Mouse (Mus musculus): ENCODE results near the gene Ctsl.
A peak's percentile ranks its signal among the peaks of the same experiment; 100 is the strongest.

Gene Ctsl

GRCm38 (mm10) chr13:64373695-64374094, 3.0 kb upstream of the Ctsl start:
- DNase-seq (ENCODE audit: low spot score): no peak

GRCm38 (mm10) chr13:64369805-64370172, 901 bp downstream of the Ctsl start:
- no peak for DNase-seq (ENCODE audit: low spot score)

GRCm38 (mm10) chr13:64368596-64368995, 2.1 kb downstream of the Ctsl start:
- DNase-seq (ENCODE audit: low spot score): no peak

GRCm38 (mm10) chr13:64367615-64368014, 3.1 kb downstream of the Ctsl start:
- no peak for DNase-seq (ENCODE audit: low spot score)

GRCm38 (mm10) chr13:64365326-64365725, 5.4 kb downstream of the Ctsl start:
- no peak for DNase-seq (ENCODE audit: low spot score)

GRCm38 (mm10) chr13:64364258-64364657, 6.4 kb downstream of the Ctsl start:
- no peak for DNase-seq (ENCODE audit: low spot score)

GRCm38 (mm10) chr13:64362139-64362538, 8.6 kb downstream of the Ctsl start:
- DNase-seq (ENCODE audit: low spot score): no peak

- no peak for DNase-seq (ENCODE audit: low spot score)
Measured at GRCm38 (mm10) chr13:64361020-64361419, 9.7 kb downstream of the Ctsl start.

GRCm38 (mm10) chr13:64359702-64360101, 11.0 kb downstream of the Ctsl start:
- no peak for DNase-seq (ENCODE audit: low spot score)

GRCm38 (mm10) chr13:64358476-64358875, 12.2 kb downstream of the Ctsl start:
- no peak for DNase-seq (ENCODE audit: low spot score)

GRCm38 (mm10) chr13:64357389-64357788, 13.3 kb downstream of the Ctsl start:
- no peak for DNase-seq (ENCODE audit: low spot score)

- no peak for DNase-seq (ENCODE audit: low spot score)
Measured at GRCm38 (mm10) chr13:64349474-64349873, 21.2 kb downstream of the Ctsl start.

GRCm38 (mm10) chr13:64344082-64344501, 26.6 kb downstream of the Ctsl start:
- no peak for DNase-seq (ENCODE audit: low spot score)

GRCm38 (mm10) chr13:64343598-64343997, 27.1 kb downstream of the Ctsl start:
- DNase-seq (ENCODE audit: low spot score): no peak

- peak; percentile 32 for DNase-seq (ENCODE audit: low spot score)
Measured at GRCm38 (mm10) chr13:64335546-64336132, 35.1 kb downstream of the Ctsl start.

- DNase-seq (ENCODE audit: low spot score): no peak
Measured at GRCm38 (mm10) chr13:64333102-64333501, 37.6 kb downstream of the Ctsl start.

GRCm38 (mm10) chr13:64332321-64332720, 38.4 kb downstream of the Ctsl start:
- DNase-seq (ENCODE audit: low spot score): no peak

- no peak for DNase-seq (ENCODE audit: low spot score)
Measured at GRCm38 (mm10) chr13:64322561-64323281, 48.0 kb downstream of the Ctsl start.

GRCm38 (mm10) chr13:64320334-64320733, 50.4 kb downstream of the Ctsl start:
- DNase-seq (ENCODE audit: low spot score): no peak

- DNase-seq (ENCODE audit: low spot score): no peak
Measured at GRCm38 (mm10) chr13:64319782-64320181, 50.9 kb downstream of the Ctsl start.

GRCm38 (mm10) chr13:64318355-64318754, 52.3 kb downstream of the Ctsl start:
- peak; percentile 47 for DNase-seq (ENCODE audit: low spot score)

GRCm38 (mm10) chr13:64315483-64316050, 55.1 kb downstream of the Ctsl start:
- no peak for DNase-seq (ENCODE audit: low spot score)

GRCm38 (mm10) chr13:64314041-64314440, 56.6 kb downstream of the Ctsl start:
- DNase-seq (ENCODE audit: low spot score): no peak

- DNase-seq (ENCODE audit: low spot score): no peak
Measured at GRCm38 (mm10) chr13:64312916-64313289, 57.8 kb downstream of the Ctsl start.

All from ovary, adult 18-20 months (tissue).